Mouse (Mus musculus) CH12.LX (cell line): ENCODE measurements around the gene Cpt1a. TPM values are rescaled to one million over a fixed set of nuclear protein-coding genes. Genes with fewer than 3 reads are reported as not detected.

Source experiments
- DNase-seq: peaks from one replicate; pipeline ENCODE4 v3.0.0-alpha.2; 2013; ENCODE audit errors: extremely low read depth
- H3K27ac ChIP-seq: 2 replicates; pipeline ENCODE4 v1.5.1; 2012; ENCODE audit warnings: low read depth, mild to moderate bottlenecking, control low read depth, moderate library complexity; ENCODE audit not compliant: insufficient read depth
- H3K27me3 ChIP-seq: replicated peaks from 2 replicates; pipeline ENCODE3; 2012; ENCODE audit warnings: inconsistent platforms
- H3K36me3 ChIP-seq, 2 experiments: replicated peaks in 1 of 2; 2 replicates each; pipeline versions ENCODE3 to v1.6.1; 2012; ENCODE audit warnings: inconsistent platforms in 1 of 2, low read length in 1 of 2, mild to moderate bottlenecking in 1 of 2, mixed read lengths in 1 of 2, moderate library complexity in 1 of 2; ENCODE audit not compliant: control insufficient read depth in 1 of 2, insufficient read depth in 1 of 2
- H3K4me1 ChIP-seq, 2 experiments: 2 replicates each; pipeline ENCODE4 v1.6.1; 2012; ENCODE audit warnings: inconsistent platforms in 1 of 2, moderate library complexity in 1 of 2; ENCODE audit not compliant: insufficient read depth in 2 of 2, control insufficient read depth in 1 of 2
- H3K4me2 ChIP-seq: 2 replicates; pipeline ENCODE4 v1.6.1; 2012; ENCODE audit warnings: low read depth, mild to moderate bottlenecking, control low read depth; ENCODE audit not compliant: poor library complexity, insufficient read depth, severe bottlenecking
- H3K4me3 ChIP-seq, 3 experiments: fragments of 150-350 bp in 1 of 3; sonication (generic) in 1 of 3; replicated peaks in 1 of 3; 2 replicates each; pipeline versions ENCODE3 to v1.5.1; 2011 to 2012; ENCODE audit warnings: low read depth in 2 of 3, low read length in 2 of 3, mild to moderate bottlenecking in 2 of 3, moderate library complexity in 2 of 3, control low read depth in 1 of 3, improper control_type of control experiment in 1 of 3, inconsistent platforms in 1 of 3, mixed read lengths in 1 of 3; ENCODE audit not compliant: poor library complexity in 1 of 3
- H3K79me2 ChIP-seq: replicated peaks from 2 replicates; pipeline ENCODE4 v1.6.1; 2012; ENCODE audit warnings: mild to moderate bottlenecking, moderate library complexity; ENCODE audit not compliant: control insufficient read depth, poor library complexity, insufficient read depth, severe bottlenecking; ENCODE audit errors: extremely low read depth
- H3K9ac ChIP-seq: 2 replicates; pipeline ENCODE4 v1.6.1; 2012; ENCODE audit warnings: low read depth, mild to moderate bottlenecking, control low read depth, moderate library complexity; ENCODE audit not compliant: insufficient read depth
- H3K9me3 ChIP-seq: replicated peaks from 2 replicates; pipeline ENCODE3; 2012; ENCODE audit warnings: low read length, inconsistent platforms, mixed read lengths
- CTCF ChIP-seq, 2 experiments: IDR thresholded peaks in 1 of 2; conservative IDR thresholded peaks in 1 of 2; 2 replicates each; pipeline ENCODE4 v1.5.1; 2011 to 2012; ENCODE audit warnings: low read depth in 2 of 2, low read length in 2 of 2, improper control_type of control experiment in 1 of 2, inconsistent platforms in 1 of 2, mild to moderate bottlenecking in 1 of 2, moderate library complexity in 1 of 2
- GABPA ChIP-seq: IDR thresholded peaks from 2 replicates; pipeline ENCODE4 v1.6.1; 2012; ENCODE audit warnings: low read depth, low read length, improper control_type of control experiment, inconsistent platforms; ENCODE audit not compliant: insufficient replicate concordance
- JUN ChIP-seq: IDR thresholded peaks from 2 replicates; pipeline ENCODE4 v1.6.1; 2011; ENCODE audit warnings: low read depth, mild to moderate bottlenecking, low read length, improper control_type of control experiment, moderate library complexity; ENCODE audit not compliant: insufficient read depth
- MAX ChIP-seq: IDR thresholded peaks from 2 replicates; pipeline ENCODE4 v1.6.1; 2011; ENCODE audit warnings: low read length, improper control_type of control experiment
- MYC ChIP-seq: IDR thresholded peaks from 2 replicates; pipeline ENCODE4 v1.6.1; 2011; ENCODE audit warnings: low read depth, mild to moderate bottlenecking, improper control_type of control experiment, low read length
- NELFE ChIP-seq: IDR thresholded peaks from 2 replicates; pipeline ENCODE4 v1.6.1; 2011; ENCODE audit warnings: low read depth, low read length, improper control_type of control experiment
- PAX5 ChIP-seq: IDR thresholded peaks from 2 replicates; pipeline ENCODE4 v1.6.1; 2012; ENCODE audit warnings: low read length, inconsistent platforms, mixed read lengths
- POLR2A ChIP-seq: IDR thresholded peaks from 2 replicates; pipeline ENCODE4 v1.6.1; 2011; ENCODE audit warnings: low read depth, mild to moderate bottlenecking, improper control_type of control experiment, low read length
- TBP ChIP-seq: conservative IDR thresholded peaks from 2 replicates; pipeline ENCODE4 v1.6.1; 2011; ENCODE audit warnings: low read depth, low read length, improper control_type of control experiment
- TCF12 ChIP-seq: IDR thresholded peaks from 2 replicates; pipeline ENCODE4 v1.6.1; 2014; ENCODE audit warnings: low read depth, mild to moderate bottlenecking, inconsistent platforms, low read length, improper control_type of control experiment
- USF1 ChIP-seq: IDR thresholded peaks from 2 replicates; pipeline ENCODE4 v1.6.1; 2014; ENCODE audit warnings: low read depth, mild to moderate bottlenecking, inconsistent platforms, low read length, improper control_type of control experiment
- ZKSCAN1 ChIP-seq: IDR thresholded peaks from 2 replicates; pipeline ENCODE4 v1.6.1; 2012; ENCODE audit warnings: low read depth, inconsistent platforms, low read length, improper control_type of control experiment, borderline replicate concordance
- ZMIZ1 ChIP-seq: IDR thresholded peaks from 2 replicates; pipeline ENCODE4 v1.6.1; 2012; ENCODE audit warnings: low read depth, mild to moderate bottlenecking, inconsistent platforms, low read length, improper control_type of control experiment
- ZNF384 ChIP-seq: IDR thresholded peaks from 2 replicates; pipeline ENCODE4 v1.6.1; 2012; ENCODE audit warnings: low read depth, low read length, improper control_type of control experiment, inconsistent platforms
- dilution Hi-C: fragments of 300-500 bp; cut with MboI; formaldehyde crosslinking; loops from 2 replicates; pipeline ENCODE4 v1.14.3; 2020; ENCODE audit warnings: low sequenced_read_pairs; ENCODE audit not compliant: extremely low pct_unique_long_range_greater_than_20kb, extremely low pct_ligation_motif_present
- in situ Hi-C: fragments of 300-500 bp; cut with MboI; formaldehyde crosslinking; loops from 3 replicates; pipeline ENCODE4 v1.14.3; 2019; ENCODE audit warnings: low sequenced_read_pairs, low pct_ligation_motif_present, low pct_unique_long_range_greater_than_20kb, mixed read lengths
- polyA plus RNA-seq: library from polyadenylated mRNA; unstranded; fragments of >175 nt; gene quantifications from 2 replicates; pipeline ENCODE4 v1.2.1, GENCODE M21; 2012; ENCODE audit warnings: low read depth; ENCODE audit not compliant: insufficient read length
- total RNA-seq, 2 experiments: library from RNA; depleted of rRNA; stranded (reverse); fragments of 300-350 nt in 1 of 2; fragments of >200 nt in 1 of 2; gene quantifications; 2 replicates each; pipeline ENCODE4 v1.2.3; 2012 to 2014

Cpt1a gene
- total and polyA plus RNA-seq, 3 experiments: 0.81 to 4.5 (median 2.6) TPM

GRCm38 (mm10) chr19:3292993-3293392 lies 29.1 kb upstream of the Cpt1a start:
- Histone ChIP-seq H3K27ac (no peak overlapping the region), H3K79me2 (no peaks in the 10 kb centered on the region), H3K9ac (no peak overlapping the region), H3K9me3 (no peaks in the 10 kb centered on the region), H3K4me3 (no peak overlapping the region), H3K4me2 (no peak overlapping the region), H3K4me1 (no peaks in the 10 kb centered on the region), H3K36me3 (peaks cover 31 to 62% of the 10 kb centered on the region in 2 experiments), H3K27me3 (no peaks in the 10 kb centered on the region)
- in situ Hi-C loops (no loop called here), dilution Hi-C loops (no loop called here)
- TF ChIP-seq POLR2A: no peak
- no peak for TF ChIP-seq CTCF (conservative IDR thresholded peaks at IDR 0.05 in 1 of 2, IDR thresholded peaks at IDR 0.05 in 1 of 2; ENCODE audit: low read depth in 2 of 2, low read length in 2 of 2)
- TF ChIP-seq ZMIZ1: no peak
- TF ChIP-seq MAX: no peak
- no peak for TF ChIP-seq PAX5
- no peak for DNase-seq

GRCm38 (mm10) chr19:3295245-3295644 lies 26.9 kb upstream of the Cpt1a start:
- H3K27ac ChIP-seq: no peak overlapping the region
- H3K9ac ChIP-seq: no peak overlapping the region
- peaks cover 13 to 41% of the 10 kb centered on the region in 2 experiments for H3K36me3 ChIP-seq
- in situ Hi-C loops (no loop called here), dilution Hi-C loops (no loop called here)
- no peak overlapping the region for H3K4me2 ChIP-seq
- H3K4me3 ChIP-seq: no peak overlapping the region
- TF ChIP-seq ZKSCAN1: no peak
- TF ChIP-seq TBP: no peak
- no peak for TF ChIP-seq CTCF (conservative IDR thresholded peaks at IDR 0.05 in 1 of 2, IDR thresholded peaks at IDR 0.05 in 1 of 2; ENCODE audit: low read depth in 2 of 2, low read length in 2 of 2)
- no peak for TF ChIP-seq GABPA
- TF ChIP-seq USF1: no peak
- no peak for TF ChIP-seq NELFE
- no peak for TF ChIP-seq ZNF384
- no peak for TF ChIP-seq JUN
- H3K9me3 ChIP-seq: no peaks in the 10 kb centered on the region
- no peaks in the 10 kb centered on the region for H3K4me1 ChIP-seq
- DNase-seq: no peak
- no peaks in the 10 kb centered on the region for H3K79me2 ChIP-seq
- no peaks in the 10 kb centered on the region for H3K27me3 ChIP-seq

GRCm38 (mm10) chr19:3297034-3297433 lies 25.1 kb upstream of the Cpt1a start:
- Histone ChIP-seq H3K9ac (no peak overlapping the region), H3K27ac (no peak overlapping the region), H3K4me3 (no peak overlapping the region), H3K4me1 (no peaks in the 10 kb centered on the region), H3K27me3 (no peaks in the 10 kb centered on the region), H3K9me3 (no peaks in the 10 kb centered on the region), H3K36me3 (peaks cover 0 to 23% of the 10 kb centered on the region in 2 experiments), H3K79me2 (no peaks in the 10 kb centered on the region), H3K4me2 (no peak overlapping the region)
- dilution Hi-C loops (no loop called here), in situ Hi-C loops (no loop called here)
- no peak for DNase-seq
- no peak for TF ChIP-seq USF1
- no peak for TF ChIP-seq MYC
- no peak for TF ChIP-seq TCF12
